Mouse (Mus musculus): ENCODE results near the gene Tmem236. TPM values are rescaled to one million over a fixed set of nuclear protein-coding genes. Genes with fewer than 3 reads are reported as not detected.
"Not testable (repeated sequence)": the region's sequence is repeated elsewhere in the genome, so short reads cannot be mapped to it uniquely, and the experiment has no call there.

The Tmem236 gene
- polyA plus RNA-seq, 1 experiment from 2014 or later: 0.09 TPM

GRCm38 (mm10) chr2:14192046-14192445 lies 17.7 kb downstream of the Tmem236 start:
- no peak overlapping the region for H3K9ac ChIP-seq
- H3K36me3 ChIP-seq: no peaks in the 10 kb centered on the region
- no peaks in the 10 kb centered on the region for H3K9me3 ChIP-seq (replicated peaks)
- no peak overlapping the region for H3K4me3 ChIP-seq
- no peak overlapping the region for H3K4me2 ChIP-seq
- H3K27ac ChIP-seq (ENCODE audit: poor library complexity, severe bottlenecking): no peak overlapping the region
- 80% methylated on average over 6 of the region's 6 CpGs for WGBS
- ATAC-seq (ENCODE audit: insufficient number of reproducible peaks, low FRiP score): no peak
- H3K4me1 ChIP-seq (replicated peaks): peaks cover 9% of the 10 kb centered on the region; the same call in 1 of the 2 replicates
- H3K27me3 ChIP-seq (replicated peaks): no peaks in the 10 kb centered on the region

- H3K4me2 ChIP-seq; ATAC-seq (ENCODE audit: insufficient number of reproducible peaks, low FRiP score); H3K4me1 ChIP-seq (replicated peaks); H3K9me3 ChIP-seq (replicated peaks); H3K27me3 ChIP-seq (replicated peaks); H3K36me3 ChIP-seq; H3K4me3 ChIP-seq; H3K9ac ChIP-seq; H3K27ac ChIP-seq (ENCODE audit: poor library complexity, severe bottlenecking): not testable (repeated sequence)
- WGBS: 67% methylated on average over 1 of the region's 2 CpGs
Measured at GRCm38 (mm10) chr2:14198325-14198903, 24.1 kb downstream of the Tmem236 start.

GRCm38 (mm10) chr2:14199621-14200020 lies 25.3 kb downstream of the Tmem236 start:
- no peak overlapping the region for H3K4me2 ChIP-seq
- no peaks in the 10 kb centered on the region for H3K36me3 ChIP-seq
- H3K27me3 ChIP-seq (replicated peaks): no peaks in the 10 kb centered on the region
- H3K9me3 ChIP-seq (replicated peaks): no peaks in the 10 kb centered on the region
- no peak overlapping the region for H3K4me3 ChIP-seq
- 28% methylated on average over 2 of the region's 2 CpGs for WGBS
- no peak overlapping the region for H3K27ac ChIP-seq (ENCODE audit: poor library complexity, severe bottlenecking)
- 0 out of 2 replicates have a peak, but pooled peaks cover 3% of the 10 kb centered on the region for H3K4me1 ChIP-seq (replicated peaks)
- H3K9ac ChIP-seq: no peak overlapping the region
- ATAC-seq (ENCODE audit: insufficient number of reproducible peaks, low FRiP score): no peak

GRCm38 (mm10) chr2:14200879-14201445 lies 26.6 kb downstream of the Tmem236 start:
- 67% methylated on average over 1 of the region's 2 CpGs for WGBS
- H3K4me2 ChIP-seq; H3K9me3 ChIP-seq (replicated peaks); ATAC-seq (ENCODE audit: insufficient number of reproducible peaks, low FRiP score); H3K36me3 ChIP-seq; H3K4me1 ChIP-seq (replicated peaks); H3K9ac ChIP-seq; H3K4me3 ChIP-seq; H3K27me3 ChIP-seq (replicated peaks); H3K27ac ChIP-seq (ENCODE audit: poor library complexity, severe bottlenecking): not testable (repeated sequence)

GRCm38 (mm10) chr2:14204308-14204707 lies 30.0 kb downstream of the Tmem236 start:
- H3K36me3 ChIP-seq: no peaks in the 10 kb centered on the region
- WGBS: 76% methylated on average over 1 of the region's 1 CpGs
- H3K4me1 ChIP-seq (replicated peaks): 0 out of 2 replicates have a peak, but pooled peaks cover 3% of the 10 kb centered on the region
- no peak overlapping the region for H3K27ac ChIP-seq (ENCODE audit: poor library complexity, severe bottlenecking)
- ATAC-seq (ENCODE audit: insufficient number of reproducible peaks, low FRiP score): no peak
- no peaks in the 10 kb centered on the region for H3K9me3 ChIP-seq (replicated peaks)
- H3K27me3 ChIP-seq (replicated peaks): no peaks in the 10 kb centered on the region
- H3K9ac ChIP-seq: no peak overlapping the region
- no peak overlapping the region for H3K4me3 ChIP-seq
- H3K4me2 ChIP-seq: no peak overlapping the region

- 61% methylated on average over 4 of the region's 4 CpGs for WGBS
- Histone ChIP-seq H3K9me3 (replicated peaks) (no peaks in the 10 kb centered on the region), H3K4me1 (replicated peaks) (no peaks in the 10 kb centered on the region), H3K4me3 (no peak overlapping the region), H3K27ac (ENCODE audit: poor library complexity, severe bottlenecking) (no peak overlapping the region), H3K9ac (no peak overlapping the region), H3K27me3 (replicated peaks) (no peaks in the 10 kb centered on the region), H3K4me2 (no peak overlapping the region), H3K36me3 (no peaks in the 10 kb centered on the region)
- no peak for ATAC-seq (ENCODE audit: insufficient number of reproducible peaks, low FRiP score)
Measured at GRCm38 (mm10) chr2:14206798-14207197, 32.5 kb downstream of the Tmem236 start.

- Histone ChIP-seq H3K9ac (no peak overlapping the region), H3K4me1 (replicated peaks) (no peaks in the 10 kb centered on the region), H3K4me3 (no peak overlapping the region), H3K36me3 (no peaks in the 10 kb centered on the region), H3K9me3 (replicated peaks) (no peaks in the 10 kb centered on the region), H3K4me2 (no peak overlapping the region), H3K27ac (ENCODE audit: poor library complexity, severe bottlenecking) (no peak overlapping the region), H3K27me3 (replicated peaks) (no peaks in the 10 kb centered on the region)
- 81% methylated on average over 1 of the region's 1 CpGs for whole genome bisulfite sequencing
- no peak for ATAC-seq (ENCODE audit: insufficient number of reproducible peaks, low FRiP score)
Measured at GRCm38 (mm10) chr2:14210731-14211130, 36.4 kb downstream of the Tmem236 start.

- Histone ChIP-seq H3K36me3 (no peaks in the 10 kb centered on the region), H3K27me3 (replicated peaks) (no peaks in the 10 kb centered on the region), H3K4me3 (no peak overlapping the region), H3K9me3 (replicated peaks) (no peaks in the 10 kb centered on the region), H3K4me1 (replicated peaks) (no peaks in the 10 kb centered on the region), H3K4me2 (no peak overlapping the region), H3K27ac (ENCODE audit: poor library complexity, severe bottlenecking) (no peak overlapping the region), H3K9ac (no peak overlapping the region)
- no peak for ATAC-seq (ENCODE audit: insufficient number of reproducible peaks, low FRiP score)
Measured at GRCm38 (mm10) chr2:14211606-14212005, 37.3 kb downstream of the Tmem236 start.

GRCm38 (mm10) chr2:14214764-14215163 lies 40.4 kb downstream of the Tmem236 start:
- 63% methylated on average over 3 of the region's 3 CpGs for WGBS
- no peak overlapping the region for H3K9ac ChIP-seq
- H3K27ac ChIP-seq (ENCODE audit: poor library complexity, severe bottlenecking): no peak overlapping the region
- no peaks in the 10 kb centered on the region for H3K4me1 ChIP-seq (replicated peaks)
- no peak overlapping the region for H3K4me2 ChIP-seq
- no peaks in the 10 kb centered on the region for H3K36me3 ChIP-seq
- H3K9me3 ChIP-seq (replicated peaks): no peaks in the 10 kb centered on the region
- no peaks in the 10 kb centered on the region for H3K27me3 ChIP-seq (replicated peaks)
- no peak for ATAC-seq (ENCODE audit: insufficient number of reproducible peaks, low FRiP score)
- no peak overlapping the region for H3K4me3 ChIP-seq

GRCm38 (mm10) chr2:14216653-14217052 lies 42.3 kb downstream of the Tmem236 start:
- no peaks in the 10 kb centered on the region for H3K36me3 ChIP-seq
- no peaks in the 10 kb centered on the region for H3K9me3 ChIP-seq (replicated peaks)
- H3K4me1 ChIP-seq (replicated peaks): no peaks in the 10 kb centered on the region
- WGBS: 74% methylated on average over 3 of the region's 3 CpGs
- ATAC-seq (ENCODE audit: insufficient number of reproducible peaks, low FRiP score): no peak
- H3K4me3 ChIP-seq: no peak overlapping the region
- no peak overlapping the region for H3K9ac ChIP-seq
- H3K4me2 ChIP-seq: no peak overlapping the region
- H3K27me3 ChIP-seq (replicated peaks): no peaks in the 10 kb centered on the region
- no peak overlapping the region for H3K27ac ChIP-seq (ENCODE audit: poor library complexity, severe bottlenecking)

- peaks cover 6% of the 10 kb centered on the region for H3K4me1 ChIP-seq (replicated peaks)
- H3K9me3 ChIP-seq (replicated peaks): no peaks in the 10 kb centered on the region
- H3K36me3 ChIP-seq: no peaks in the 10 kb centered on the region
- ATAC-seq (ENCODE audit: insufficient number of reproducible peaks, low FRiP score): no peak
- no peak overlapping the region for H3K27ac ChIP-seq (ENCODE audit: poor library complexity, severe bottlenecking)
- H3K9ac ChIP-seq: no peak overlapping the region
- no peak overlapping the region for H3K4me2 ChIP-seq
- 76% methylated on average over 6 of the region's 6 CpGs for WGBS
- no peak overlapping the region for H3K4me3 ChIP-seq
- H3K27me3 ChIP-seq (replicated peaks): no peaks in the 10 kb centered on the region
Measured at GRCm38 (mm10) chr2:14218126-14218525, 43.8 kb downstream of the Tmem236 start.

GRCm38 (mm10) chr2:14224387-14224786 lies 50.1 kb downstream of the Tmem236 start:
- 78% methylated on average over 3 of the region's 4 CpGs for WGBS
- no peak overlapping the region for H3K4me3 ChIP-seq
- peaks cover 6% of the 10 kb centered on the region for H3K4me1 ChIP-seq (replicated peaks)
- H3K27me3 ChIP-seq (replicated peaks): no peaks in the 10 kb centered on the region
- H3K27ac ChIP-seq (ENCODE audit: poor library complexity, severe bottlenecking): no peak overlapping the region
- ATAC-seq (ENCODE audit: insufficient number of reproducible peaks, low FRiP score): no peak
- H3K4me2 ChIP-seq: no peak overlapping the region
- no peak overlapping the region for H3K9ac ChIP-seq
- no peaks in the 10 kb centered on the region for H3K36me3 ChIP-seq
- H3K9me3 ChIP-seq (replicated peaks): peaks cover 3% of the 10 kb centered on the region; the same call in 1 of the 2 replicates

Data from heart, embryonic 12.5 days (tissue).